Mouse (Mus musculus): Measurements from ENCODE around the gene Hectd1. TPM values are rescaled to one million over a fixed set of nuclear protein-coding genes. Genes with fewer than 3 reads are reported as not detected.

The Hectd1 gene
- polyA plus RNA-seq (2012; rRNA removed), result 35.9 and 37.9 TPM in 2 replicates

GRCm38 (mm10) chr12:51829290-51830076 lies at the start of gene Hectd1:
Gene Hectd1, minus strand, starts transcription at chr12:51829536.

Other genes with a start within 250 kb of the Hectd1 start
- gene Coch, start 236.2 kb downstream of the Hectd1 start, polyA plus RNA-seq (2012; rRNA removed), result 20.4 and 20.7 TPM in 2 replicates
- 30.0 and 32.1 TPM in 2 replicates for gene Ap4s1, start 138.5 kb downstream of the Hectd1 start, polyA plus RNA-seq (2012; rRNA removed)
- gene Strn3, start 137.6 kb downstream of the Hectd1 start, polyA plus RNA-seq (2012; rRNA removed), result 64.2 and 69.8 TPM in 2 replicates
- gene Heatr5a, start 141.8 kb upstream of the Hectd1 start, polyA plus RNA-seq (2012; rRNA removed), result 13.8 and 14.5 TPM in 2 replicates
- gene Dtd2, start 177.0 kb upstream of the Hectd1 start, polyA plus RNA-seq (2012; rRNA removed), result 8.8 and 11.5 TPM in 2 replicates
- not detected in 2 replicates for gene Gpr33, start 198.5 kb upstream of the Hectd1 start, polyA plus RNA-seq (2012; rRNA removed)